Mouse (Mus musculus): Measurements from ENCODE around the gene Ndufv1.
"Not testable (repeated sequence)": the region's sequence is repeated elsewhere in the genome, so short reads cannot be mapped to it uniquely, and the experiment has no call there.

Gene Ndufv1

DNA sequence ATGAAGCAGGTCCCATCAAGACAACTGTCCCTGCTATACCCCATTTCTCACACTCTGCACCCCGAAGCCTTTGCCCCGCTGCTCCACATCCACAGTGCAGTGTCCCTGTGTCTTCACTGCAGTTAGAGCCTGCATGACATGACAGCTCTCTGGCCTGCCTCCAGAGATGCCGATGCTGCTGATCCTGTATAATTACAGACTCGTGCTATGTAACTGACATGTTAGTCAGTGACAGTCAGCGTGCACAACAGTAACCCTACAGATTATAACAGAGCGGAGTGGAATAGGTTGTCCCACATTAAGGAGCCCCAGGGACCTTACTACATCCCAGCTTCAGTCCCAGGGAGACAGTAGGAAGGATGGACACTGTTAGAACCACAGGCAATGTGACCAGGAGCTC lies 38.0 kb downstream of the Ndufv1 start:
- not testable (repeated sequence) for DNase-seq (ENCODE audit: low read depth, low spot score)

DNA sequence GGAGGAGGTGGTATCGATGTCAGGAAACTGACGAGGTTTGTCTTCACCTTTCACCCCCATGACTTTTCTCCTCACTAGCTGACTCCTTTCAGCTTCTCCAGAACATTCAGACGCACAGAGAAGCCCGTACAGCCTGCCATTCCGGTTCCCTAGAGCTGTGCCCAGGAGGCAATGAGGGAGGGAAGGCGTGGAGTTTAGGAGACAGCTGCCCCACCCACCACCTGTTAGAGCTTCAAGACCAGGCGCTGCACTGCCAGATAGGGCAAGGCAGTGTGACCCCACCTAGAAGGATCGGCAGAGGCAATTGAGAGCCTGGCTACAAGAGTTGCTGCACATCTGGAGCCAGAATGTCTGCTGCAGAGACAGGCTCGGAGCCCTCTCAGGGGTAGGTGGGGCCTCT lies 40.4 kb downstream of the Ndufv1 start, which contains the start of gene Aldh3b2:
Aldh3b2 (plus strand) TSS at position 100 of the 400 bp plus-strand sequence.
- DNase-seq (ENCODE audit: low read depth, low spot score), result peak; percentile 40

DNA sequence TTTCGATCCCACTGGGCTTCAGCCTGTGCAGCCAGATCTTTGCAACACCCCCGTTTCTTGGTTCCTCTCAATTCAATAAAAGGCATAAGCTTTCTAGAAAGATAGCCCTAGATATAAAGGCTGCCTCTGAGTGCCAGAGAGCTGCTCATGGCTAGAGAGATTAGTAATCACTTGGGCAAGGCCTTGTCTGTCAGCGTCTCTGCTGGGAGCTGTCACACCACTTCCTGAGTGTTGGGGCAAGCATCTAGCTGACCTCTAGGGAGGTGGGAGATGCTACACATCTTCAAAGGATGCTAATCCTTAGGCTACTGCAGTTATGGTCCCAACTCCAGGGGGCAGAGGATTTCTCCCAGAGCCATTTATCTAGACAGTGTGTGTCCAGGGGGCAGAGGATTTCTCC lies 45.3 kb downstream of the Ndufv1 start:
- DNase-seq (ENCODE audit: low read depth, low spot score), result no peak

DNA sequence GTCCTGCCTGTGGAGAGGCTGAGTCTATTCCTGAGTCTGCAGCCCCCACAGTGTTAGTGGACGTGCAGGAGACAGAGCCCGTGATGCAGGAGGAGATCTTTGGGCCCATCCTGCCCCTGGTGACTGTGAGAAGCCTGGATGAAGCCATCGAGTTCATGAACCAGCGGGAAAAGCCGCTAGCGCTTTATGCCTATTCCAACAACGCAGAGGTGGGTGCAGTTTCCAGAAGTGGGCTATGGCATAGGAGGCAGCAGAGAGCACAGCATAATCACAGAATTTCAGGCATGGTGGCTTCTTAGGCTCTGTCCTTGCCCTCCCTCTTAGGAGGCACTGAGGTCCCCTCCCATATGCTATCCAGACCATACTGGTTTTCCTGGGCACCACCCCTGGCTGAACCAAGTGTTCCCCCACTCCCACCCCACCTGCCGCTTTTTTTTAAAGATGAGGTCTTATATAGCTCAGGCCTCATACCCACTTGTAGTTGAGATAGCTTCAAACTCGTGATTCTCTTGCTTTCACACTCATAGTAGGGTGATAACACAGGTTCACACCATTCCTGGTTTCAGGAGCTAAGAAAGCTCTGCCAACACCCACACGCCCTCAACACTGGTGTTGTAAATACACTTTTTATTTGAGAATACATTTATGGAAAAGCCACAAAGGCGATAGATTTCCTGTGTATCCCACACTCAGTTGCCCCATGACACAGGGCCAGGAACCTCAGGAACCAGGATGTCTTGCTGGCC lies 46.1 kb downstream of the Ndufv1 start:
- DNase-seq (ENCODE audit: low read depth, low spot score), result no peak

DNA sequence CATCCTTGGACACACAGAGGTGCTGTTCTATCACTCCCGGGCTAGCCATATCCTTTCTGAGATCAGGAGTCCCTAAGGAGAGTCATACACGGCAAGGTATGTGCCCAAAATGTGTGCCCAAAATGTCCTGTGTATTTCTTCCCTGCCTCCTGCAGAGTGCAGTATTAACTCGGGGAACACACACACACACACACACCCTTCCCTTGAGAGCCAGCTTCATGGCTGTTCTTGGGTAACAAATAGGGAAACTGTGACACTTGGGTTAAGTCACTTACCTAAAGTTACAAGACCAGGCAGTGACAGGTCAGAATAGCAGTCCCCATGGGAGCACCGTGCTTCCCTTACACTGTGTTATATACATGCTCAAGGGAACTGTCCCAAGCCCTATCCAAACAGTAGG lies 48.6 kb downstream of the Ndufv1 start:
- no peak for DNase-seq (ENCODE audit: low read depth, low spot score)

DNA sequence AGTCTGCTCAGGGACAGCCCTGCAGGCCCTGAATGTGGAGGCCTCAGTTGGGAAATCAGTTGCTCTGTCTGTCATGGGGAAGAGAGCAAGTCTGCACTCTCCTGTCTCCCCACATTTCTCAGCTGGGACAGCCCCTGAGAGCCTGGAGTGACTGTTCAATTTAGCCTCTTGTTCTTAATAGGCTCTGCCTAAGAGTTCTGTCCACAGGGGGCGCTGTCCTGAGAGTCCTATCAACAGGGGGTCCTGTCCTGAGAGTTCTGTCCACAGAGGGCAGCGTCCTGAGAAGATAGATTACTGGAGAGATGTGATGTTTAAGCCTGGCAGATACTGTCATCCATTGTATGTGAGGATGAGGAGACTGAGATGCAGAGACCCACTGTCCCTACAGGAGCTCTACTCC lies 50.1 kb downstream of the Ndufv1 start:
- no peak for DNase-seq (ENCODE audit: low read depth, low spot score)

DNA sequence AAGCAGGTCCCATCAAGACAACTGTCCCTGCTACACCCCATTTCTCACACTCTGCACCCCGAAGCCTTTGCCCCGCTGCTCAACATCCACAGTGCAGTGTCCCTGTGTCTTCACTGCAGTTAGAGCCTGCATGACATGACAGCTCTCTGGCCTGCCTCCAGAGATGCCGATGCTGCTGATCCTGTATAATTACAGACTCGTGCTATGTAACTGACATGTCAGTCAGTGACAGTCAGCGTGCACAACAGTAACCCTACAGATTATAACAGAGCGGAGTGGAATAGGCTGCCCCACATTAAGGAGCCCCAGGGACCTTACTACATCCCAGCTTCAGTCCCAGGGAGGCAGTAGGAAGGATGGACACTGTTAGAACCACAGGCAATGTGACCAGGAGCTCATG lies 50.8 kb downstream of the Ndufv1 start:
- not testable (repeated sequence) for DNase-seq (ENCODE audit: low read depth, low spot score)

DNA sequence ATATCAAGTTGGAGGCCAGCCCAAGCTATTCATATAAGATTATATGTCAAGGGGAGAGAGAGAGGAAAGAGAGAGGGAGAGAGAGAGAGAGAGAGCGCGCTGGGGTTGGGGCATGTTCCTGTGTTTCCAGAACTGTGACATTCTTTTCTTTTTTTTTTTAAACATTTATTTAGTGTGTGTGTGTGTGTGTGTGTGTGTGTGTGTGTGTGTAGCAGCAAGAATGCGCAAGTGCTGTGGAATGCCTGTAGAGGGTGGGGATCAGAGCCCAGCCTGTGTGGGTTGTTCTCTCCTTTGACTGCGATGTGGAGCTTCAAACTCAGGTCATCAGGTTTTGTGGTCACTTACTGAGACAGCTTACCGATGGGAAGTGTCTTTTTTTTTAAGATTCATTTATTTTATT lies 52.4 kb downstream of the Ndufv1 start:
- DNase-seq (ENCODE audit: low read depth, low spot score), result no peak

DNA sequence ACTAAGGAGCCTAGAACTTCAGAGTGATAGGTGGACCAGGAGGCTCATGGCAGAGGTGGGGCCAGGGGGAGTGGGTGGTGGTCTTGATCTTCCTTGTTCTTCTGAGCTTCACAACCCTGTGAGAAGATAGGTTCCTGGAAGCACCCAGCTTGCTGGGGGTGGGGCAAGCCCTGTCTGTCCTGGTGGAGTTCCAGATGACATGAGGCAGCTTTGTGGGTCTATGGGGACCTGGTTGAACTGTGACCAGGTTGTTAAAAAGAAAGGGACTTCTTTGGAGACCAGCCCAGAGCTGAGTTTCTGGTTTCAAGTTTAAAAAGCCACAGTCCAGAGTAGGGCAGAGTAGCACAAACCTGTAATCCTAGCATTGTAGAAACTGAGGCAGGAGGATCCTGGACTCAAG lies 53.6 kb downstream of the Ndufv1 start:
- DNase-seq (ENCODE audit: low read depth, low spot score), result no peak

DNA sequence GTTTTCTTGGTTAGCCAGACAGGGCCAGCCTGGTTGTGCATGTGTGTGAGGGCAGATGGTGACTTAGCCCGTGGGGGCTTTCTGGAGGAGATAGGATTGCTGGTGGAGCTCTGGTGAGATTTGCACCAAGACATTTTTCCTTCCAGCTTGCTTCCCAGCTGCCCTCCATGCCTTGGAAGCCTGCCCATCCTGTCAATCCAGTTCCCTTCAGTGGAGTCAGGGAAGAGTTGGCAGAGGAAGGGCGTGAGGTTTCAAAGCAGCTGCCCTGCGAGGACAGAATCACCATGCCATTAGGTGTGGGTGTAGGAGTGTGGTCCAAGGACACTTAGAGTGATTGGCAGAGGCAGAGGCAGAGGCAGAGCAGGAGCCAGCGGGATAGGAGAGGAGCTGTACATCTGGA lies 54.1 kb downstream of the Ndufv1 start, which contains the start of gene Aldh3b3:
Aldh3b3 (plus strand) TSS at position 176 of the 400 bp plus-strand sequence.
- no peak for DNase-seq (ENCODE audit: low read depth, low spot score)
